Mouse (Mus musculus) cerebellum, adult 11 months (tissue): ENCODE measurements around the gene Sh3rf1.

Experiments
- DNase-seq: peaks from one replicate; pipeline ENCODE4 v3.0.0; 2022

Sh3rf1 gene

GRCm38 (mm10) chr8:61427916-61428681, 204.4 kb downstream of the Sh3rf1 start:
- no peak for DNase-seq

GRCm38 (mm10) chr8:61428821-61429482, 205.3 kb downstream of the Sh3rf1 start:
- DNase-seq, result no peak

GRCm38 (mm10) chr8:61435481-61435880, 211.8 kb downstream of the Sh3rf1 start:
- DNase-seq, result no peak

- DNase-seq, result no peak
These were observed 212.5 kb downstream of the Sh3rf1 start for GRCm38 (mm10) chr8:61436147-61436546.

- no peak for DNase-seq
These were observed 213.1 kb downstream of the Sh3rf1 start for GRCm38 (mm10) chr8:61436586-61437304.

- no peak for DNase-seq
These were observed 213.6 kb downstream of the Sh3rf1 start for GRCm38 (mm10) chr8:61437305-61437605.

GRCm38 (mm10) chr8:61442988-61443387, 219.3 kb downstream of the Sh3rf1 start:
- no peak for DNase-seq

GRCm38 (mm10) chr8:61444358-61444757, 220.7 kb downstream of the Sh3rf1 start:
- no peak for DNase-seq
